In the genomic region with DNA sequence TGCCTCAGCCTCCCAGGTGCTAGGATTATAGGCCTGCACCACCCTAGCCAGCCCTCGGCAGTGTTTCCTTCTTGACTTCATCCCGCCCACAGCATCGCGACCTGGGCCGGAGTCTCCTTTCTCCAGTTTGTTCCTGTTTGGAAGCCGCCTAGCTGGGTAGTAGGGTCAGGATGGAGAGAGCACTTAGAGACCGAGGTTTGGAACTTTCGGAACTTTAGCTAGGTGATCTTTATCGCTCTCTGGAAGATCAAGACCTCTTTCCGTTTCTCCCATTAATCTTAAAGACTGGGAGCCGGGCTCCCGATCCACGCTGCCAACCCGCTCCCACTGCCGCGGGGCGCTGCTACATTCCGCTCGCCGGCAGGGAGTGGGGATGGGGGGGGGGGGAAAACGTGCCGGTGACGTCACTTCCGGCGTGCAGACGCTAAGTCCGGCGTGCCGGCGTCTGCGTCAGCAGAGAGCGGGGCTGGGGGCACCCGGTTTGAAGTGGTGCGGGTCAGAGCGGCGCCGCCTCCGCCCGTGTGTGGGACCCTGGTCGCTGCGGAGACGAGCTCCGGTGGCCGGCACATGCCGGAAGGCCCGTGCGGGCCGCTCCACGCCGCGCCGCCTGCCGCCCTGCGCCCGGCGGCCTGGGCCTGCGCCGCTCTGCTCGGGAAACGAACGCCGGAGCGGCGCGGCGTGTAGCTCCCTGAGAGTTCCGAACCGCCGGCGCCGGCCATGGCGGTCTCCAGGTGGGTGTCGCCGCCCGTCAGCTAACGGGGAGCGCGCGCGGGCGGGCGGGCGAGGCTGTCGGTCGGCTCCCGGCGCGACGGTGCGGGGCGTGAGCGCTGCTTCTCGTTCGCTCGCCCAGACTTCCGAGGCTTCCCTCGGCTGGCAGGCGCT, we compare ENCODE assay signal across 8 mouse cellular contexts. TPM values are rescaled to one million over a fixed set of nuclear protein-coding genes. Genes with fewer than 3 reads are reported as not detected.
A peak's percentile ranks its signal among the peaks of the same experiment; 100 is the strongest.
DNase-seq lines count a peak whose midpoint lies in the region; ATAC-seq lines count a peak whose summit lies in the region.

A gene (plus strand): TSS at position 409 of the 882 bp plus-strand sequence.

- H3K27me3 ChIP-seq in hindbrain, embryonic 16.5 days (replicated peaks; ENCODE audit: control insufficient read depth, insufficient read depth, low read length), result no peaks in the 10 kb centered on the region

- H3K4me1 ChIP-seq in hindbrain, embryonic 16.5 days (ENCODE audit: control insufficient read depth, insufficient read depth, low read depth, low read length), result peaks cover 16% of the 10 kb centered on the region

- H3K9me3 ChIP-seq in hindbrain, embryonic 16.5 days (ENCODE audit: control insufficient read depth, low read length), result no peaks in the 10 kb centered on the region

- H3K36me3 ChIP-seq in hindbrain, embryonic 16.5 days (ENCODE audit: control insufficient read depth, insufficient read depth, low read length), result no peaks in the 10 kb centered on the region

- WGBS in hindbrain, embryonic 16.5 days, result under 1% methylated on average over 77 of the region's 98 CpGs

- peak; percentile 98 for ATAC-seq in hindbrain, embryonic 16.5 days
- peak; percentile 72 for ATAC-seq in megakaryocyte progenitor cell, adult 5-6 weeks (replicated peaks; ENCODE audit: poor library complexity)

- H3K4me3 ChIP-seq in hindbrain, embryonic 16.5 days (ENCODE audit: low read length), result peak within 1 kb of the TSS; percentile 99

- H3K9ac ChIP-seq in hindbrain, embryonic 16.5 days (ENCODE audit: low read depth, low read length), result peak within 1 kb of the TSS; percentile 91

- H3K27ac ChIP-seq in hindbrain, embryonic 16.5 days (ENCODE audit: low read depth, low read length), result peak within 1 kb of the TSS; percentile 95

- H3K4me2 ChIP-seq in hindbrain, embryonic 16.5 days (ENCODE audit: low read length), result peak within 1 kb of the TSS; percentile 85

- DNase-seq in ZHBTc4 (ENCODE audit: low read depth, low spot score), result peak; percentile 96
- DNase-seq in cerebellum, postnatal 4 days (ENCODE audit: low spot score in 2 of 2), result peak; percentile 64 to 79
- DNase-seq in gastrocnemius, adult 18-20 months (ENCODE audit: low spot score), result peak; percentile 86
- DNase-seq in left cerebral cortex, adult 9 months (ENCODE audit: low spot score in 2 of 2), result peak; percentile 58 to 73
- DNase-seq in right cerebral cortex, postnatal 25 days, result peak; percentile 86
- peak; percentile 79 to 82 for DNase-seq in urinary bladder, postnatal 4 days (ENCODE audit: low spot score in 2 of 2)

RNA-seq across cellular contexts. Expression of the gene that starts here (rescaled TPM):
- 10 to 100 TPM in 1 of 2 experiments, 1 to 10 TPM in 1; 7.9 to 13.9 TPM for total RNA-seq in gastrocnemius, adult 18-20 months (2021)
- 6.6 and 8.7 TPM in 2 replicates for polyA plus RNA-seq in hindbrain, embryonic 16.5 days (2015; fragmentation: Nextera tagmentation; extraction: Ambion mirVana)
- 39.9 and 45.4 TPM in 2 replicates for total RNA-seq in megakaryocyte progenitor cell, adult 5-6 weeks (2015)
- total RNA-seq in megakaryocyte progenitor cell, adult 5-6 weeks (2017), result 51.6 and 71.5 TPM in 2 replicates

Comparison
In these comparisons a context has a peak if more than half of its experiments do, and no peak if none do; other contexts are left out.
1. Peak in every context shown above with its lines: DNase-seq, ATAC-seq, H3K4me3 ChIP-seq and H3K27ac ChIP-seq.